Mouse (Mus musculus): ENCODE measurements around the gene Fam49a. TPM values are rescaled to one million over a fixed set of nuclear protein-coding genes. Genes with fewer than 3 reads are reported as not detected.

Fam49a gene
- polyA plus RNA-seq, 1 experiment, result 0.38 TPM

DNA sequence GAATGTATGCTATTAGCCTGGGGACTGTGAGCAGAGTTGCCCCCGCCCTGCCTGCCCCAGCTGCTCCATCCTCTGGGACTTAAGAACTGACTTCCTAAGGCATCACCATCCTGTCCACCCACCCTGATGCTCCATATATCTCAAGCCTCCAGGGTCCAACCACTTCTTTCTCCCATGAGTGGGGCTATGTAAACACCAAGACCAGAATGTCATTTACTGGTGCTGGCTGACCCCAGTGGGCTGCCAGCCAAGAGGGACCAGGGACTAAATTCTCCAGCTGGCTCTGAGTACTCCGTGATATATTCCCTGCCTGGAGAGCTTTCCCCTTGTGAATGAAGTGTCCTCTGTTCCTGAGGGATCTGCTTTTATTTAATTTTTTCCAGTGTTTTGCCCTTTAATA lies 37.4 kb downstream of the Fam49a start:
- TF ChIP-seq POLR2A (IDR thresholded peaks at IDR 0.05; ENCODE audit: control insufficient read depth, low read depth, low read length), result no peak
- TF ChIP-seq CTCF (IDR thresholded peaks at IDR 0.05; ENCODE audit: control insufficient read depth, insufficient read depth, insufficient replicate concordance, low read depth, low read length), result no peak
- Histone ChIP-seq H3K36me3 (ENCODE audit: control insufficient read depth, insufficient read depth, low read length) (no peaks in the 10 kb centered on the region), H3K27ac (ENCODE audit: control insufficient read depth, insufficient read depth, low read depth, low read length) (no peak overlapping the region)

DNA sequence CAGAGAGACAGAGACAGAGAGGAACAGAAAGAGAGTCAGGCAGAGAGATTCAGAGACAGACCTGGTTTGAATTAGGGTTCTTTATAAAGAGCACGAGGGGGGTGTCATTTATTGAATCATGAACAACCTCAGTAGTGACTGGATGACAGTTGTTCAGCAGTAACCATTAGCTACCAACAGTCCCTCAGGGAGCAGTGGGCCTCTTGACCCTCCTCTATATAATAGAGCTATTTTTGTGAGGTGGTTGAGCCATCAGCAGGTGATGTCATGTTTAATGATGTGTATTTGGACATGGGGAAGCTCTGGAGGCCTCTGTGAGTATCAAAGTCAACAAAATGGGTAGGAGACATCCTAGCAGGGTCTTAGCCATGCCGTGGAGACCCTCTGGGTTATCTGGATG lies 39.2 kb downstream of the Fam49a start:
- no peak overlapping the region for H3K4me3 ChIP-seq (ENCODE audit: control insufficient read depth, low read depth, low read length)
- no peaks in the 10 kb centered on the region for H3K36me3 ChIP-seq (ENCODE audit: control insufficient read depth, insufficient read depth, low read length)
- no peaks in the 10 kb centered on the region for H3K4me1 ChIP-seq (ENCODE audit: control insufficient read depth, insufficient read depth, low read length)
- TF ChIP-seq CTCF (IDR thresholded peaks at IDR 0.05; ENCODE audit: control insufficient read depth, insufficient read depth, insufficient replicate concordance, low read depth, low read length) (no peak), POLR2A (IDR thresholded peaks at IDR 0.05; ENCODE audit: control insufficient read depth, low read depth, low read length) (no peak)
- no peak overlapping the region for H3K27ac ChIP-seq (ENCODE audit: control insufficient read depth, insufficient read depth, low read depth, low read length)
- no peaks in the 10 kb centered on the region for H3K27me3 ChIP-seq (ENCODE audit: control insufficient read depth, insufficient read depth, low read length)

More for the DNA sequence above, 37.4 kb downstream of the Fam49a start:
- no peaks in the 10 kb centered on the region for H3K27me3 ChIP-seq (ENCODE audit: control insufficient read depth, insufficient read depth, low read length)
- H3K4me1 ChIP-seq (ENCODE audit: control insufficient read depth, insufficient read depth, low read length), result no peaks in the 10 kb centered on the region
- no peak overlapping the region for H3K4me3 ChIP-seq (ENCODE audit: control insufficient read depth, low read depth, low read length)

DNA sequence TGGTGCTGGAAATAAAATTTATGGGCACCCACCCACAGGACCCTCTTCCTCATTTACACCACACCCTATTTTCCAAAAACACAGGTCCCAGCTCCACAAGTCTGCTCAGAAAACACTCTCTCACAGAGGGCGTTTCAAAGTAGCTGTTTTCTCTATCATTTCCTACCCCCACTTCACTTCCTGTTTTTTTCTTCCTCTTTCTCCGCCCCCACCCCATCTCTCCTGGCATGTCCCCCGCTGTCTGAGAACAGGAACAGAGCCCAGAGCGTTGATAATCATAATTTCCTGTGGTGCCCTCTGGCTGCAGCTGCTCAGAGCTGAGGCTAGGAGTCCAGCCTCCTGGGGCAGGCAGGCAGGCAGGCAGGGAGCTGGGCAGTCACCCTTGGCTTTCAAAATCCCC lies 39.9 kb downstream of the Fam49a start:
- no peaks in the 10 kb centered on the region for H3K27me3 ChIP-seq (ENCODE audit: control insufficient read depth, insufficient read depth, low read length)
- H3K4me3 ChIP-seq (ENCODE audit: control insufficient read depth, low read depth, low read length), result no peak overlapping the region
- H3K27ac ChIP-seq (ENCODE audit: control insufficient read depth, insufficient read depth, low read depth, low read length), result no peak overlapping the region
- H3K36me3 ChIP-seq (ENCODE audit: control insufficient read depth, insufficient read depth, low read length), result no peaks in the 10 kb centered on the region
- TF ChIP-seq POLR2A (IDR thresholded peaks at IDR 0.05; ENCODE audit: control insufficient read depth, low read depth, low read length), result no peak
- no peak for TF ChIP-seq CTCF (IDR thresholded peaks at IDR 0.05; ENCODE audit: control insufficient read depth, insufficient read depth, insufficient replicate concordance, low read depth, low read length)
- H3K4me1 ChIP-seq (ENCODE audit: control insufficient read depth, insufficient read depth, low read length), result no peaks in the 10 kb centered on the region

DNA sequence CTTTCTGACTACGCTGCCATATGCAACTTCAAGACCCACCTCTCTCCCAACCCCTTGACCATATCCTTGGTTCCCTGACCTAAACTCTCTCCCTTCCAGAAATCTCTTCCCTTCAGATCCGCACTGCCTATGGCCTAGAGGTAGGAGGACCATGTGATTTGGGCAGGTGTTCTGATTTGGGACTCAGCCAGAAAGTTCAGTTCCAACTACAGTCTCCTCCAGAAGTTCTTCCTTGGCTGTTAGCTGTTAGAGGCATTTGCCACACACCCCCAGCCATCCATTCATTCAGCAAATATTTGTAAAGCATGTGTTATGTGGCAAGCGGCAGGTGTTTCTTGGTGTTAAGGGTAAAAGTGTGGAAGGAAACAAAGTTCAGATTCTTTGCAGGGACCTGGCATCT lies 44.3 kb downstream of the Fam49a start:
- H3K4me3 ChIP-seq (ENCODE audit: control insufficient read depth, low read depth, low read length), result no peak overlapping the region
- H3K27me3 ChIP-seq (ENCODE audit: control insufficient read depth, insufficient read depth, low read length), result no peaks in the 10 kb centered on the region
- H3K27ac ChIP-seq (ENCODE audit: control insufficient read depth, insufficient read depth, low read depth, low read length), result no peak overlapping the region
- TF ChIP-seq POLR2A (IDR thresholded peaks at IDR 0.05; ENCODE audit: control insufficient read depth, low read depth, low read length) (no peak), CTCF (IDR thresholded peaks at IDR 0.05; ENCODE audit: control insufficient read depth, insufficient read depth, insufficient replicate concordance, low read depth, low read length) (no peak)
- no peaks in the 10 kb centered on the region for H3K4me1 ChIP-seq (ENCODE audit: control insufficient read depth, insufficient read depth, low read length)
- no peaks in the 10 kb centered on the region for H3K36me3 ChIP-seq (ENCODE audit: control insufficient read depth, insufficient read depth, low read length)

DNA sequence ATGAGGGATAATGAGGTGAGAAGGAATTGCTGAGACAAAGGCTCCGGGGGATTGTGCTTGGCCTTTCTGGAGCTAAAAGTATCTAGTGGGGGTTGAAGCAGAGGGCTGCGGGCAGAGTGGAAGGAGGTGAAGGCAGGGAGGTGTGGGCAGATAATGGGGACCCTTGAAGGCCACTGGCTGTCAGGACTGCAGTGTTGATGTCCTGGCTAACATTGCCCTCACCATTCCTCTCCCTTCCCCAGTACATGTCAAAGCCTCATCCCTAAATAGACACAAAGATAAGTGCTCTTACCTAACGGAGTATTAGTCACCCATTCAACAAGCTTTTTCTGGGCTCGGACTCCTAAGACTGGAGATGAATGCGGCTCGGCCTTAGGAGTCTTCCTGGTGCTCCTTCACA lies 44.9 kb downstream of the Fam49a start:
- TF ChIP-seq CTCF (IDR thresholded peaks at IDR 0.05; ENCODE audit: control insufficient read depth, insufficient read depth, insufficient replicate concordance, low read depth, low read length) (no peak), POLR2A (IDR thresholded peaks at IDR 0.05; ENCODE audit: control insufficient read depth, low read depth, low read length) (no peak)

DNA sequence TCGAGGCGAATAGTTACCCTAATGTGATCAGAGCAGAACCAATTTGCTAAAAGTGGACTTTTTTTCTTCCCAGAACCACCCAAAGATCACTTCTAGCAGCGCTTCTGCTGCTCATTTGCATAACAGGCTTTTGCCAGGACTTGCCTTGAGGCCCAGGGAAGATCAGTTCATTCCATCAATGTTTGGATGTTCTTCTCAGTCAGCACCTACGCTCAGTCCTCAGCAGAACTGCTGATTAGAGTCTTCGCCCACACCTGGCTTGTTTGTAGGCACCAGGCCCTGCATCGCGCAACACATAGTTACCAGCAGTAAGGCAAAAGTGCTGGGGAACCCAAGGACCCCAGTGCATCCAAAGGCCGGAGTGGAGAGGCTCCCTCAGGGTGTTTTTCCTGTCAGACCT lies 45.3 kb downstream of the Fam49a start:
- no peak for TF ChIP-seq POLR2A (IDR thresholded peaks at IDR 0.05; ENCODE audit: control insufficient read depth, low read depth, low read length)
- no peak for TF ChIP-seq CTCF (IDR thresholded peaks at IDR 0.05; ENCODE audit: control insufficient read depth, insufficient read depth, insufficient replicate concordance, low read depth, low read length)
- Histone ChIP-seq H3K27me3 (ENCODE audit: control insufficient read depth, insufficient read depth, low read length) (no peaks in the 10 kb centered on the region), H3K4me3 (ENCODE audit: control insufficient read depth, low read depth, low read length) (no peak overlapping the region), H3K27ac (ENCODE audit: control insufficient read depth, insufficient read depth, low read depth, low read length) (no peak overlapping the region), H3K36me3 (ENCODE audit: control insufficient read depth, insufficient read depth, low read length) (no peaks in the 10 kb centered on the region), H3K4me1 (ENCODE audit: control insufficient read depth, insufficient read depth, low read length) (no peaks in the 10 kb centered on the region)

More for the DNA sequence above, 44.9 kb downstream of the Fam49a start:
- Histone ChIP-seq H3K36me3 (ENCODE audit: control insufficient read depth, insufficient read depth, low read length) (no peaks in the 10 kb centered on the region), H3K4me1 (ENCODE audit: control insufficient read depth, insufficient read depth, low read length) (no peaks in the 10 kb centered on the region), H3K4me3 (ENCODE audit: control insufficient read depth, low read depth, low read length) (no peak overlapping the region), H3K27ac (ENCODE audit: control insufficient read depth, insufficient read depth, low read depth, low read length) (no peak overlapping the region), H3K27me3 (ENCODE audit: control insufficient read depth, insufficient read depth, low read length) (no peaks in the 10 kb centered on the region)

DNA sequence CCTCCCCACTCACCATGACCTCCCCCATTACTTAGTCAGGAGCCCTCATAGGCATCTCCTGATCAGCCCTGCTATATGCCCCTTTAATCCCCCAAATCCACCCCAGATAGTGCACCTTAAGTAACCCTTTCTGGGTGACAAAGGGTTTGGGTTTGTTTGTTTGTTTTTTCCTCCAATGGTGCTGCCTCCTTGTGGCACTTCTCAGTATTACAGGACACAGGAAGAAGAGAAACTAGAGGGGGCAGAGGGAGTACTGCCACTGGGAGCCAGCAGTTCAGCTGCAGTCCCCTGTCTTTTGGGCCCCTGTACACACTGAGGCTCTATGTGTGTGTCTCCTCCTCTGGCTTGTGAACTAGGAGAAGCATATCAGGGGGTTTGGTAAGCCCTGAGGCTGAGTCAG lies 51.5 kb downstream of the Fam49a start:
- TF ChIP-seq POLR2A (IDR thresholded peaks at IDR 0.05; ENCODE audit: control insufficient read depth, low read depth, low read length) (no peak), CTCF (IDR thresholded peaks at IDR 0.05; ENCODE audit: control insufficient read depth, insufficient read depth, insufficient replicate concordance, low read depth, low read length) (0 out of 2 replicates have a peak, but pooled peaks have one; percentile 18)
- no peaks in the 10 kb centered on the region for H3K36me3 ChIP-seq (ENCODE audit: control insufficient read depth, insufficient read depth, low read length)
- H3K4me3 ChIP-seq (ENCODE audit: control insufficient read depth, low read depth, low read length), result no peak overlapping the region
- H3K4me1 ChIP-seq (ENCODE audit: control insufficient read depth, insufficient read depth, low read length), result no peaks in the 10 kb centered on the region
- no peak overlapping the region for H3K27ac ChIP-seq (ENCODE audit: control insufficient read depth, insufficient read depth, low read depth, low read length)
- H3K27me3 ChIP-seq (ENCODE audit: control insufficient read depth, insufficient read depth, low read length), result no peaks in the 10 kb centered on the region

DNA sequence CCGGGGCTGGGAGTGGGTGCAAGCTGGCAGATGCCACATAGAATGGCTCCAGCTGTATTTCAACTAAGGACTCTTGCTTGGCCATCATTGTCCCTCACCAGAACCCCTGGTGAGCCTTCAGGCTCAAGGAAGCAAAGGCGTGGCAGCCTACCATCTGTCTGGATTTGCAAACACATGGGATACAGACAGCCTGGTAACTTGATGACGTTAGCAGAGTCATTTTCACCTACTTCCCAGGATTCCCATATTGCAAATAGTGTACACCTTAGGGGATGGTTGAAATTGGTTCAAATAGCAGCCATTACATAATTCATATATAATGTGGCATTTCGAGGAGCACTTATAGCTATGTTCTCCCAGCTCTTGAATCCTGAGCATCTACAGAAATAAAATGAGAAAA lies 52.0 kb downstream of the Fam49a start:
- TF ChIP-seq POLR2A (IDR thresholded peaks at IDR 0.05; ENCODE audit: control insufficient read depth, low read depth, low read length), result no peak
- no peak for TF ChIP-seq CTCF (IDR thresholded peaks at IDR 0.05; ENCODE audit: control insufficient read depth, insufficient read depth, insufficient replicate concordance, low read depth, low read length)
- Histone ChIP-seq H3K4me1 (ENCODE audit: control insufficient read depth, insufficient read depth, low read length) (no peaks in the 10 kb centered on the region), H3K4me3 (ENCODE audit: control insufficient read depth, low read depth, low read length) (no peak overlapping the region), H3K27ac (ENCODE audit: control insufficient read depth, insufficient read depth, low read depth, low read length) (no peak overlapping the region), H3K27me3 (ENCODE audit: control insufficient read depth, insufficient read depth, low read length) (no peaks in the 10 kb centered on the region), H3K36me3 (ENCODE audit: control insufficient read depth, insufficient read depth, low read length) (no peaks in the 10 kb centered on the region)
